Mouse (Mus musculus) left cerebral cortex, postnatal 25 days (tissue): ENCODE results near the gene Cenpm. TPM values are rescaled to one million over a fixed set of nuclear protein-coding genes. Genes with fewer than 3 reads are reported as not detected.

Experiments used
- DNase-seq, 2 experiments: peaks; one replicate each; pipeline ENCODE4 v3.0.0; 2022; ENCODE audit warnings: low spot score in 2 of 2, mixed read lengths in 1 of 2
- intact Hi-C: fragments of 180-260 bp; cut with DNase I; formaldehyde crosslinking; loops from one replicate; pipeline ENCODE4 v1.15.1; 2025
- total RNA-seq, 2 experiments: library from RNA; stranded (reverse); gene quantifications; 2 replicates each; pipeline ENCODE4 v1.2.3; 2021

The Cenpm gene
- total RNA-seq, 2 experiments from 2014 or later: 3.5 to 3.9 TPM

DNA sequence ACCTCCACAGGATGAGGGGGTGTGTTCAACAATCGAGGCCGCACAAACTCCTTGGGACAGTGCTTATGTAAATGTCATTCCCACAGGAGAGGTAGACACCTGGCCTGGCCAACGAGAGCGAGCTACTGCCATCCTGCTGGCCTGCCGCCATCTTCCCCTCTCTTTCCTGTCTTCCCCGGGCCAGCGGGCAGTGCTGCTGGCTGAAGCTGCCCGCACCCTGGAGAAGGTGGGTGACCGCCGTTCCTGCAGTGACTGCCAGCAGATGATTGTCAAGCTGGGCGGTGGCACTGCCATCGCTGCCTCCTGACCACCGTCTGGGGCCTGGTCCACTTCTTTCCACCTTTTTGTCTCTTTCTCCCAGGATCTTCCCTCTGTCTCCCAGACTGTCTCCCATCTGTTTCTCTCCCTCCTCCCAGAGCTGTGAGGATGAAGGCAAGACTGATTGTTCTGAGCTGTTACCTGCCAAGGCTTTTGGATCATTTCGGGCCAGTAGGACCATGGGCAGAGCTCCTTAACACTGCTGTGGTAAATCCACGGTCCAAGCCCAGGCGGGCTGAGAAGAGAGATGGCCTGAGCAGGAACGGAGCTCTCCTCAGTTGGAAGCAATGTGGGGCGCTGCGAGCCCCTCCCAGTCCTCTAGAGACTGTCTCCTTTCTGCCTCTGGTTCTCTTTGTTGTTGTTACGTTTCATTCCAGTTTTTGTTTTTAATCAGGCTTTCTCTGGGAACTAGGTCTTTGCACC is 40.8 kb downstream of the Cenpm start:
- intact Hi-C loops: no loop called here

GRCm38 (mm10) chr15:82203090-82203489 is 41.5 kb downstream of the Cenpm start:
- intact Hi-C loops: no loop called here
- DNase-seq: no peak

More for the DNA sequence above, 40.8 kb downstream of the Cenpm start:
- DNase-seq: no peak

DNA sequence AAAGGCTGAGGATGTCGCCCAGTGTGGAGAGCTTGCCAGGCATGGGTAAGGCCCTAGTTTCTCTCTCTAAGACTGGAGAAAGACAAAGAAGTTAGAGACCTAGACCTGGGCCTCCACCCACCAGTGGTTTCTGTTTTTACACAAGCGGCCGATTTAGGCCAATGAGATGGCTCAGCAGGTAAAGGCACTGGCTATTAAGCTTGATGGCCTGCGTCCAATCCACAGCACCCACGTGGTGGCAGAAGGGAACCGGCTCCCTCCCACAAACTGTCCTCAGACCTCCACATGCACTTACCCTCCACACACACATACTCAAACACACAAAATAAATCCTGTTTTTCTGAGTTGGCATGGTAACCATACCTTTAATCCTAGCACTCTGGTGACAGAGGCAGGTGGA is 42.5 kb downstream of the Cenpm start:
- DNase-seq: no peak
- intact Hi-C loops: no loop called here

DNA sequence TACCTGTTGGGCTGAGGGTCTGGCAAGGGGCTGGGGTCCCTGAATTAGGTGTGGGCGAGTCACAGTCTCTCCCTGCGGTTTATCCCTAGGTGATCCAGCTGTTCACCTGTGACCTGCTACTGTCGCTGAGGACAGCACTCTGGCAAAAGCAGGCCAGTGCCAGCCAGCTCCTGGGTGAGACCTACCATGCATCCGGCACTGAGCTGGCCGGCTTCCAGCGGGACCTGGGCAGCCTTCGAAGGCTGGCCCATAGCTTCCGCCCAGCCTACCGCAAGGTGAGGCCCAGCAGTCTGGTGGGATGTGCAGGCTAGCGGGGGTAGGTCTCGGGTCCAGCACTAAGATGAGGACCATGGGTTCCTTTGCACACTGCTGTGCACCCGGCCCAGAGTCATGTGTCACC is 45.0 kb downstream of the Cenpm start:
- no peak for DNase-seq
- intact Hi-C loops: no loop called here

DNA sequence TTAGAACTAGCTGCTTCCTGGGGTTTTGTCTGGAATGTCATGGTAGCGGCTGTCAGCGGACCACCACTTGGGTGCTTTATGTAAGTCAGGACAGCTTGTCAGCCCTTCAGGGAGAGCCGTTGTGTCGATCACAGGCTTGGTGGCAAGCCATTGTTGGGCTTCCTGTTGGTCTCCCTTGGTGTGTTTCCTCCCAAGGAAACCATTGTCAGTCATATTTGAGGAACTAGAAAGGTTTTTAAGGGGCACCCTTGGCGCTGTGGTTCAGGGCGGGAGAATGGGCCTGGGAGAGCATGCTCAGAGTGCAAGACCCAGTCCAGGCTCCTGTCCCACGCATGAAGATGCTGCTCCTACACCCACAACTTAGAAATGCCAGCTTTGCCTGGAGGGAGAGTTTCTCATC is 46.2 kb downstream of the Cenpm start:
- no peak for DNase-seq
- intact Hi-C loops: no loop called here

DNA sequence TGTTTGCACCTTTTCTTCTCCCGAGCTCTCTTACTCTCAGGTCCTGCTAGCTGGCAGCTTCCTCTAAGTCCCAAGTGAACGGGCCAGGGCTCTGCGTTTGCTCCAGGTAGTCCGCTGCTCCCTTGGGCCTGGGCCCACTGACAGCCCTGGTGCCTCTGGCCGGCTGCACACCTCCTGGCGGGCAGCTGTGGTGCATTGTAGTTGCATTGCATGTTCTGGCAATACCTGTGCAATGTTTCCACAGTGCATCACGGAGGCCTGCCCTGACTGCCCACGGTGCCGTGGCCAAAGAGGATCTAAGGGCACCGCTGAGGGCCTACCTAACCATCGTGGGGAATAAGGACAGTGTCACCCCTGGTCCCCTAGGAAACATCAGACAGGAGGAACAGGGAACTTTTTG is 46.6 kb downstream of the Cenpm start:
- intact Hi-C loops: no loop called here
- DNase-seq: no peak

- intact Hi-C loops: no loop called here
- no peak for DNase-seq
Observed at GRCm38 (mm10) chr15:82197246-82197750, 47.2 kb downstream of the Cenpm start.

DNA sequence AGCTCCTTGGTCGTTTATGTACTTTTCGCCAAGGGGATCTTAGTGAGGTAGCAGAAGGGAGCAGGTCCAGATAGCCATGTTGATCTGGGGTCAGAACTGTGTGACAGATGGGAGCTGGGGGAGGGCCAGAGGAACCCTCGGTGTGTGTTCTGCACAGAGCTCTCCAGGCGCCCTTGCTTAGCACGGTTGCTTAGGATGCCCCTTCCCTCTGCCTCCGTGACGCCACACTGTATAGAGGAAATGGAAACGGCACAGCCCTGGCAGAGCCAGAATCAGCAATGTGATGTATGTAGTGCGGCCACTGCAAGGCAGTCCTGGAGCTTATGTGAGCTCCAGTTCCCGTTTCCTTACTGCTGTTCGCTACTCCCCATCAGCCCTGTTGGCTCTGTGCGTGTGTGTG is 48.2 kb downstream of the Cenpm start:
- intact Hi-C loops: no loop called here
- DNase-seq: no peak

GRCm38 (mm10) chr15:82192617-82193016 is 51.9 kb downstream of the Cenpm start:
- intact Hi-C loops: no loop called here

GRCm38 (mm10) chr15:82188481-82189240 is 55.9 kb downstream of the Cenpm start:
- intact Hi-C loops: no loop called here
- no peak for DNase-seq

More at GRCm38 (mm10) chr15:82192617-82193016, 51.9 kb downstream of the Cenpm start:
- DNase-seq: no peak

GRCm38 (mm10) chr15:82187924-82188323 is 56.6 kb downstream of the Cenpm start:
- DNase-seq: no peak
- intact Hi-C loops: no loop called here

GRCm38 (mm10) chr15:82187401-82187800 is 57.1 kb downstream of the Cenpm start:
- intact Hi-C loops: no loop called here
- DNase-seq: no peak

DNA sequence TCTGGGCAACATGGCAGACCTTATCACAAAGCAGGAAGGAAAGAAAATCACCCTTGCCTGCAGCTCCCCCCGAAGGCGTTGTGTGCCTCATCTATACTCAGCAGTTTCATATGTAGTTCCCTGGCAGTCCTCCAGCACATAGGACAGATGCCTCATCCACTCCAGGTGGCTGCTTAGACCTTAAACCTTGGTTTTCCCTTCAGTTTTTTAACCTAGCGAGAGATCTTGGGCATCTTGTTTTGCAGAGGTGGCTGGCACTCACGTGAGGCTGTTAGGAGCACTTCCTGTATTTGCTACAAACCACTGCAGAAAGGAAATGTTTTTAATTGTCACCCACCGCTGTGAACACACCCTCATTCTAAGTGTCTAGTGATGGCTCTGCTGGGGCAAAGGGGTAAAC is 57.6 kb downstream of the Cenpm start:
- DNase-seq: no peak
- intact Hi-C loops: no loop called here

DNA sequence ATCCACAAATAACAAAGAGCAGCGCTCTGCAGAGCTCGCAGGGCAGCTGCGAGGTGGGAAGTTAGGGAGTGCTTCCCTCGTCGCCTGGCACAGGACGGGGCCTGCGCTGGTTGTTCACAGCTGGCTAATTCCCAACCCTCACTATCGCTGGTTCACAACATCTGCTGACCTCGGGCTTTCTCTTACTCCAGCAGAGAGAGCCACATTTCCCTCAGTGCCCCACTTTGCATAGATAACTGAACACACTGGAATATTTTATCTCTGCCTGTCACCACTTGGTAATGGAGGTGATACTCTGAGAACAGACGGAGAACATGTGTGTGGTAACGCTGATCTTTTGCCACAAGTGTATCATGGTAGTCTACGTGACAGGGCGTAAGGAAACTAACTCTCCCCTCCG is 58.4 kb downstream of the Cenpm start:
- DNase-seq: no peak
- intact Hi-C loops: no loop called here

DNA sequence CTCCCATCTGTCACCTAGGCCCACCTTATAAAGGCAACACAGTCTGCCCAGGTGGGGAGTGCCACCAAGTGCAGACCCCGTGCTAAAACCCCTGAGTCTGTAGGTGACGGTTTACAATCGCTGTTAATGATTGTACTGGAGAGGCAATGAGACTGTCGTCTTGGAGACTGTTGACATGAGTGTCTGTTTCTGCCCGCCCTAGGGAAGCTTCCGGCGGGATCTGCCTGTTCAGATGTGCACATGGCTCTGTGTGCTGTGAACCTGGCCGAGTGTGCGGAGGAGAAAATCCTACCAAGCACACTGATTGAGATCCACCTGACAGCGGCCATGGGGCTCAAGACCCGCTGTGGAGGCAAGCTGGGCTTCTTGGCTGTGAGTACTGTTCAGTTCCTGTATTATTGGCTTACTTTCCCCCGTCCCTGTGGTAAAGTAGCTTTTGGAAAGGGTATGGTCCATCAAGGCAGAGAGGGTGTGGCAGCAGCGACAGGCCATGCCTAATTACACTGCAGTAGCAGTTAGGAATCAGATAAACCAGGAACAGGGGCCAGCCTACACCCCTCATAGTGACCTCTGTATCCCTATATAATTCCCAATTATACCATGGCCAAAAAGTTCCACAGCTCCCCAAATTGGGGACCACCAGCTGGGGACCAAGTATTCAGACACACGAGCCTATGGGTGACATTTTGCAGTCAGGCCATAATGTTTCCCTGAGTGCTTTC is 59.3 kb downstream of the Cenpm start:
- DNase-seq: no peak
- intact Hi-C loops: no loop called here

- intact Hi-C loops: no loop called here
- DNase-seq: no peak
Observed at GRCm38 (mm10) chr15:82184656-82185055, 59.9 kb downstream of the Cenpm start.

DNA sequence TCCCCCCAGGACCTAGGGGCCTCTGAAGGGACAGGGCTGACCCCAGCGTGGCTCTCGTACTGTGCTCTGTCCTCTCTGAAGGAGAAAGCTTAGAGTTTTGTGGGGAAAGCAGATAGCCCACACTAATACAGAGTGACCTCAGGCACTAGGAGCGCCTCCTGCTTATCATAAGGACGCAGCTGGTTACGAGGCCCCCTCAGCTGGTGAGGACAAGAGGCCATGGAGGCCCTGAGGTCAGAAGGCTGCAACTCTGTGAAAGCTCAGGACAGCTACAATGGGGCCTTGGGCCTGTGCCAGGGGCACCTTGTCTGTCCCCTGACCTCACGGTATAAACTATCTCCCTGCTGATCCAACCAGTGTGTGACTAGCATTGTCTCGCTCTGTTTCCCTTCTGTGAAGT is 60.4 kb downstream of the Cenpm start:
- no peak for DNase-seq
- intact Hi-C loops: no loop called here
